Mouse (Mus musculus): ENCODE measurements at regions not wholly inside any gene's neighbourhood (a gene's known extent, or its start where the extent isn't known, plus 50 kb on each side); places are given as distances from the start of the nearest gene placed in this dataset.
A peak's percentile ranks its signal among the peaks of the same experiment; 100 is the strongest.

GRCm38 (mm10) chr7:68480336-68480735 lies 206.7 kb downstream of the Fam169b start:
- Histone ChIP-seq H3K9me3 (ENCODE audit: control insufficient read depth, insufficient read depth, low read depth, low read length) (no peaks in the 10 kb centered on the region), H3K36me3 (ENCODE audit: control insufficient read depth, insufficient read depth, low read length, poor library complexity, severe bottlenecking) (no peaks in the 10 kb centered on the region), H3K4me1 (ENCODE audit: control insufficient read depth in 2 of 2, insufficient read depth in 2 of 2, low read length in 2 of 2, poor library complexity in 1 of 2) (no peaks in the 10 kb centered on the region), H3K9ac (ENCODE audit: insufficient read depth, low read depth, low read length, poor library complexity, severe bottlenecking) (no peak overlapping the region), H3K27ac (ENCODE audit: insufficient read depth, low read depth, low read length, poor library complexity, severe bottlenecking) (no peak overlapping the region), H3K4me3 (ENCODE audit: insufficient read depth in 1 of 2, low read depth in 1 of 2, low read length in 2 of 2, poor library complexity in 1 of 2, severe bottlenecking in 1 of 2) (no peak overlapping the region)
- TF ChIP-seq MAFK (IDR thresholded peaks at IDR 0.05; ENCODE audit: insufficient read depth, low read depth, low read length) (peak; percentile 57), CHD2 (IDR thresholded peaks at IDR 0.05; ENCODE audit: low read depth, low read length) (no peak), ZNF384 (IDR thresholded peaks at IDR 0.05; ENCODE audit: low read depth, low read length) (no peak), ZC3H11A (IDR thresholded peaks at IDR 0.05; ENCODE audit: borderline replicate concordance, low read depth, low read length) (no peak), HCFC1 (IDR thresholded peaks at IDR 0.05; ENCODE audit: borderline replicate concordance, insufficient read depth, low read length) (no peak)
- DNase-seq (ENCODE audit: low read depth, low spot score): no peak
- in situ Hi-C loops (cut with MboI; ENCODE audit: low sequenced_read_pairs in 2 of 2, unreplicated experiment in 2 of 2): loop anchor here in 1 of 2 experiments (5.0 kb wide), 1 partner anchor 108 kb away; no protein-coding TSS in a partner anchor

GRCm38 (mm10) chr7:68478044-68478443 lies 204.4 kb downstream of the Fam169b start:
- H3K4me1 ChIP-seq (ENCODE audit: control insufficient read depth in 2 of 2, insufficient read depth in 2 of 2, low read length in 2 of 2, poor library complexity in 1 of 2): no peaks in the 10 kb centered on the region
- H3K4me3 ChIP-seq (ENCODE audit: insufficient read depth in 1 of 2, low read depth in 1 of 2, low read length in 2 of 2, poor library complexity in 1 of 2, severe bottlenecking in 1 of 2): no peak overlapping the region
- H3K9ac ChIP-seq (ENCODE audit: insufficient read depth, low read depth, low read length, poor library complexity, severe bottlenecking): no peak overlapping the region
- in situ Hi-C loops (cut with MboI; ENCODE audit: low sequenced_read_pairs in 2 of 2, unreplicated experiment in 2 of 2): no loop called here
- H3K27ac ChIP-seq (ENCODE audit: insufficient read depth, low read depth, low read length, poor library complexity, severe bottlenecking): no peak overlapping the region
- no peaks in the 10 kb centered on the region for H3K9me3 ChIP-seq (ENCODE audit: control insufficient read depth, insufficient read depth, low read depth, low read length)
- no peak for DNase-seq (ENCODE audit: low read depth, low spot score)
- no peaks in the 10 kb centered on the region for H3K36me3 ChIP-seq (ENCODE audit: control insufficient read depth, insufficient read depth, low read length, poor library complexity, severe bottlenecking)
- TF ChIP-seq HCFC1 (IDR thresholded peaks at IDR 0.05; ENCODE audit: borderline replicate concordance, insufficient read depth, low read length): no peak
- TF ChIP-seq ZNF384 (IDR thresholded peaks at IDR 0.05; ENCODE audit: low read depth, low read length): no peak

GRCm38 (mm10) chr7:68472800-68473199 lies 199.2 kb downstream of the Fam169b start:
- Histone ChIP-seq H3K4me3 (ENCODE audit: insufficient read depth in 1 of 2, low read depth in 1 of 2, low read length in 2 of 2, poor library complexity in 1 of 2, severe bottlenecking in 1 of 2) (no peak overlapping the region), H3K36me3 (ENCODE audit: control insufficient read depth, insufficient read depth, low read length, poor library complexity, severe bottlenecking) (no peaks in the 10 kb centered on the region), H3K9ac (ENCODE audit: insufficient read depth, low read depth, low read length, poor library complexity, severe bottlenecking) (no peak overlapping the region), H3K9me3 (ENCODE audit: control insufficient read depth, insufficient read depth, low read depth, low read length) (no peaks in the 10 kb centered on the region), H3K27ac (ENCODE audit: insufficient read depth, low read depth, low read length, poor library complexity, severe bottlenecking) (no peak overlapping the region), H3K4me1 (ENCODE audit: control insufficient read depth in 2 of 2, insufficient read depth in 2 of 2, low read length in 2 of 2, poor library complexity in 1 of 2) (no peaks in the 10 kb centered on the region)
- TF ChIP-seq MAFK (IDR thresholded peaks at IDR 0.05; ENCODE audit: insufficient read depth, low read depth, low read length) (no peak), ZC3H11A (IDR thresholded peaks at IDR 0.05; ENCODE audit: borderline replicate concordance, low read depth, low read length) (no peak), HCFC1 (IDR thresholded peaks at IDR 0.05; ENCODE audit: borderline replicate concordance, insufficient read depth, low read length) (no peak), CHD2 (IDR thresholded peaks at IDR 0.05; ENCODE audit: low read depth, low read length) (no peak), ZNF384 (IDR thresholded peaks at IDR 0.05; ENCODE audit: low read depth, low read length) (no peak)
- in situ Hi-C loops (cut with MboI; ENCODE audit: low sequenced_read_pairs in 2 of 2, unreplicated experiment in 2 of 2): no loop called here
- DNase-seq (ENCODE audit: low read depth, low spot score): no peak

GRCm38 (mm10) chr7:68470983-68471382 lies 197.3 kb downstream of the Fam169b start:
- no peaks in the 10 kb centered on the region for H3K36me3 ChIP-seq (ENCODE audit: control insufficient read depth, insufficient read depth, low read length, poor library complexity, severe bottlenecking)
- in situ Hi-C loops (cut with MboI; ENCODE audit: low sequenced_read_pairs in 2 of 2, unreplicated experiment in 2 of 2): no loop called here
- TF ChIP-seq ZC3H11A (IDR thresholded peaks at IDR 0.05; ENCODE audit: borderline replicate concordance, low read depth, low read length): no peak
- TF ChIP-seq CHD2 (IDR thresholded peaks at IDR 0.05; ENCODE audit: low read depth, low read length): no peak
- TF ChIP-seq MAFK (IDR thresholded peaks at IDR 0.05; ENCODE audit: insufficient read depth, low read depth, low read length): no peak
- TF ChIP-seq ZNF384 (IDR thresholded peaks at IDR 0.05; ENCODE audit: low read depth, low read length): no peak
- no peak for TF ChIP-seq HCFC1 (IDR thresholded peaks at IDR 0.05; ENCODE audit: borderline replicate concordance, insufficient read depth, low read length)
- H3K9me3 ChIP-seq (ENCODE audit: control insufficient read depth, insufficient read depth, low read depth, low read length): no peaks in the 10 kb centered on the region
- H3K9ac ChIP-seq (ENCODE audit: insufficient read depth, low read depth, low read length, poor library complexity, severe bottlenecking): no peak overlapping the region
- no peak for DNase-seq (ENCODE audit: low read depth, low spot score)
- no peaks in the 10 kb centered on the region for H3K4me1 ChIP-seq (ENCODE audit: control insufficient read depth in 2 of 2, insufficient read depth in 2 of 2, low read length in 2 of 2, poor library complexity in 1 of 2)
- no peak overlapping the region for H3K4me3 ChIP-seq (ENCODE audit: insufficient read depth in 1 of 2, low read depth in 1 of 2, low read length in 2 of 2, poor library complexity in 1 of 2, severe bottlenecking in 1 of 2)
- H3K27ac ChIP-seq (ENCODE audit: insufficient read depth, low read depth, low read length, poor library complexity, severe bottlenecking): no peak overlapping the region

GRCm38 (mm10) chr7:68468574-68468973 lies 194.9 kb downstream of the Fam169b start:
- Histone ChIP-seq H3K36me3 (ENCODE audit: control insufficient read depth, insufficient read depth, low read length, poor library complexity, severe bottlenecking) (no peaks in the 10 kb centered on the region), H3K4me1 (ENCODE audit: control insufficient read depth in 2 of 2, insufficient read depth in 2 of 2, low read length in 2 of 2, poor library complexity in 1 of 2) (no peaks in the 10 kb centered on the region), H3K9ac (ENCODE audit: insufficient read depth, low read depth, low read length, poor library complexity, severe bottlenecking) (no peak overlapping the region), H3K9me3 (ENCODE audit: control insufficient read depth, insufficient read depth, low read depth, low read length) (no peaks in the 10 kb centered on the region), H3K4me3 (ENCODE audit: insufficient read depth in 1 of 2, low read depth in 1 of 2, low read length in 2 of 2, poor library complexity in 1 of 2, severe bottlenecking in 1 of 2) (no peak overlapping the region), H3K27ac (ENCODE audit: insufficient read depth, low read depth, low read length, poor library complexity, severe bottlenecking) (no peak overlapping the region)
- DNase-seq (ENCODE audit: low read depth, low spot score): no peak
- no peak for TF ChIP-seq MAFK (IDR thresholded peaks at IDR 0.05; ENCODE audit: insufficient read depth, low read depth, low read length)
- no peak for TF ChIP-seq HCFC1 (IDR thresholded peaks at IDR 0.05; ENCODE audit: borderline replicate concordance, insufficient read depth, low read length)
- no peak for TF ChIP-seq ZC3H11A (IDR thresholded peaks at IDR 0.05; ENCODE audit: borderline replicate concordance, low read depth, low read length)
- no peak for TF ChIP-seq ZNF384 (IDR thresholded peaks at IDR 0.05; ENCODE audit: low read depth, low read length)
- no peak for TF ChIP-seq CHD2 (IDR thresholded peaks at IDR 0.05; ENCODE audit: low read depth, low read length)
- in situ Hi-C loops (cut with MboI; ENCODE audit: low sequenced_read_pairs in 2 of 2, unreplicated experiment in 2 of 2): no loop called here

Data from ES-E14 (cell line).